Mouse (Mus musculus) spleen, postnatal 14 days (tissue): Measurements from ENCODE around the gene Trim45.

Source experiments
- DNase-seq, 2 experiments: peaks; one replicate each; pipeline ENCODE4 v3.0.0; 2021 to 2022; ENCODE audit warnings: low spot score in 2 of 2

Gene Trim45

DNA sequence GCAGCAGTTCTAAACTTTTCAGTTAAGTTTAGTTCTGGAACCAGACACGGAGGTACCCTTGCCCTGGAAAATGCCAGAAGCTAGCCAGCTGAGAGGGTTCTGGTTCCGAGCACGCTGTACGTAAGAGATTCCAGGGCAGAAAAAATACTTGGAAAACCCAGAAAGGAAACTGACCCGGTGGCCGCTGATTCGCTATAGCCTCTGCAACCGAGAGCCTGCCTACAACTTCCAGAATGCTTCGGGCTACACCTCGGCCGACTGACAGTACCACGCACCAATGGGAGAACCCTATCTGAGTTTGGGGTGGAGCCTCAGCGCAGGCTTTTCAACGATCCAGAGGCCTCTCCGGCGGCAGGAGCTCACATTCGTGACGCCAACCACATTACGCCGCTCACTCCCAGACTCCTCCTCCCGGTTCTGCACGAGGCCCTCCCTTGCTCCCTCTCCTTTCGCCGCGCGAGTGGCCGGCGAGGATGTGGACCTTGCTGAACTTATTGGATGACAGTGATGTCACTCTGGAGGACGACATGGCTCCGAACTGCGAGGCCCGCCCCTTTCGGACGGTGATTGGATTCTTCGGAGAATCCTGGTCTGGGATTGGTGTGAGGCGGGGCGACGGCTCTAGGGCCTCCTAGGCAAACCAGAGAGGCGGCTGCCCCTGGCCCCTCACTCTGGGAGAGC is at the start of gene Trim45:
Trim45 (plus strand) TSS at position 378 of the 681 bp plus-strand sequence.
- peak; percentile 89 for DNase-seq

DNA sequence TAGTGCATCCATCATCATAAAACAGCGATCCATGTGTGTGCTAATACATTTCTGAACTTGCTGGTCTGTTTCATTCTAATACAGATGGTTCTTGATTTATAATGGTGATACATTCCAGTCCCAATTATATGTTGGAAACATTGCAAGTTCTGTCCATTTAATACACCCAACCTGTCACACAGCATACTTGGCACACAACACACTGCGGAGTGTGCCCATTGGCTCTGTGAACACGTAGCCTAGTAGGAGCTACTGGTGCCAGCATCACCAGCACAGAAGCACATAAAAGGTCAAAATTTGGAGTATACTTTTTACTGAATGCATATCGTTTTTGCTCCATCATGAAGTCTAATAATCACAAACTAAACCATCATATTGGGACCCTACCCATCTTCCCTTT is 44.9 kb upstream of the Trim45 start:
- no peak for DNase-seq

DNA sequence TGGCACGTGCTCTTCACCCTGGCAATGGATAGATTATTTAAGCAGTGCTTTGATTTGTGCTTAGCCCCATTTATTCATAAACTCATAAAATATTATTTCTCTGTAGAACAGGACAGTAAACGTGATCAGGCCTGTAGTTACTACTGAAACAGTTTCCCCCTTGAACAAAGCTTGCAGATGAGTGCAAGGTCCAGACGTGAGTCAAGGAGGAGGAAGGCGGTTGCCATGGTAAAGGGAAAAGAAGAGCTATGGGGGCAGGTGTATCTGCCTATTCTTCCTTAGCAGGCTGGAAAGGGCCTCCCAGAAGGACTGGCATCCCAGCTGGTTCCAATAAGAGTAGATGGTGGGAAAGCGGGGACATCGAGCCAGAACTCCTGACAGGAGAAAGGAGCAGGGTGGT is 40.6 kb upstream of the Trim45 start:
- no peak for DNase-seq

DNA sequence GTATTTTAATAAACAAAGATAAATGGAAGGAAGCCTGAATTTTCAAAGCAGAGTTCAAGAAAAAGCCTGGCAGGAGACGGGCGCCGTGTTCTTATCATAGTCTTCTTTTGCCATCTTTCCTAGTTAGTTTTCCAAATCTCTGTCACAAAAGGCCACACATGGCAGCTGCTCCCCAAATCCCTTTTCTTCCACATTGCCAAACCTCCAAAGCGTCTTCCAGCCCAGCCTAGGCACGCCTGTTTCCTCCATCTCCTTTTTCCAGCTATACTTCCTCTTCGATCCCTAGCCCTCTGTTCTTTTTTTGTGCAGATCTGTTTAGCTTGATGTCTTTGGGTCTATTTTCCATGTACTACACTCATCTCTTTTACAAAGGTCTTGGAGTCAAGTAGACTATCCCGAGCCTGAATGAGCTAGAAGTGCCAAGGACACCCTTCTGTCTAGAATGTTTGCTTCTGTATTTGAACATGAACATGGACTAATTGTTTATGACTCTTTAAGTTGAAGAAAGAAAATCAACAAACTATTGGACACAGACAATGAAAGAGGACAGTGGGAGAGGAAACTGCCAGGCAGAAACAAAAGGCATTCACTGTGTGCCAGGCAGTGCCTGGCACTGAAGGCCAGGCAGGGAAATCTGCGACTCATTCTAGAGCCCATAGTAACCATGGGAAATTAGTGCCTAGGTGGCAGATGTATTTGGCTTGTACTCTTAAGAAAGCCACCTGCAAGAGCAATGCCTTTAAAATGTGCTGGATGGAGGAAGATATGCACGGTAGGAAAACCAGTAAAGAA is 40.0 kb upstream of the Trim45 start:
- no peak for DNase-seq

DNA sequence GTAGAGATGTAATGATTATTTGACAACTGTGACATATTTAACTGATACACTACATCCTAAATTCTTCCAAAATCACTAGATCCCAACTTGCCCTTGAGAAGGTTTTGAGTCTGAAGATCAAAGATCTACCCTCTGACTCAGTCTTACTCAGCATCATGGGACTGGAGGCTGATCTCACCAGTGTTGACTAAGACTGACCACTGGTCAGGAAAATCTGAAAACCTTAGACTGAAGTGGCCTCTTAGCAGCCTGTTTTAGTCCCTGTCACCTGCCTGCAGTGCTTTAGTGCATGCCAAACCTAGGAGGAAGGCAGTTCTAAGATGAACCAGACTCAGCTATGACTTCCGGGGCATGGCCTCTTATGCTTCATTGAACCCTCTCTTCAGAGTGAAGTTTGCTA is 32.8 kb upstream of the Trim45 start:
- DNase-seq, result no peak

DNA sequence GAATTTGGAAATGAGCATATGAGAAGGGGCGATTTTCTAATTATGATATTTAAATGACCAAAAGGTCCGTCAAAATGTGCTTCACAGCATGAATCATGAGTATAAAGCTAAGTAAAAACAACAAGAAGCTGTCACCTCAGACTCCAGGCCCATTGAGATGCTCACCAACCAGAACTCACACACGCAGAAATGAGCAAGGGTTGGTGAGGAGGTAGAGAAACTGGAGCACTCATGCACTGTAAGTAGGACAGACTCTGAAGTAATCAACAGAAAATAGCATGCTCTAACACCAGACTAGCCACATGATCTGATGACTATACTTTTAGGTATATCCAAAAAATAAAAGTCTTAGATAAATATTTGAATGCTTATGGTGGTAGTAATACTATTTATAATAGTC is 31.6 kb upstream of the Trim45 start:
- DNase-seq, result no peak

DNA sequence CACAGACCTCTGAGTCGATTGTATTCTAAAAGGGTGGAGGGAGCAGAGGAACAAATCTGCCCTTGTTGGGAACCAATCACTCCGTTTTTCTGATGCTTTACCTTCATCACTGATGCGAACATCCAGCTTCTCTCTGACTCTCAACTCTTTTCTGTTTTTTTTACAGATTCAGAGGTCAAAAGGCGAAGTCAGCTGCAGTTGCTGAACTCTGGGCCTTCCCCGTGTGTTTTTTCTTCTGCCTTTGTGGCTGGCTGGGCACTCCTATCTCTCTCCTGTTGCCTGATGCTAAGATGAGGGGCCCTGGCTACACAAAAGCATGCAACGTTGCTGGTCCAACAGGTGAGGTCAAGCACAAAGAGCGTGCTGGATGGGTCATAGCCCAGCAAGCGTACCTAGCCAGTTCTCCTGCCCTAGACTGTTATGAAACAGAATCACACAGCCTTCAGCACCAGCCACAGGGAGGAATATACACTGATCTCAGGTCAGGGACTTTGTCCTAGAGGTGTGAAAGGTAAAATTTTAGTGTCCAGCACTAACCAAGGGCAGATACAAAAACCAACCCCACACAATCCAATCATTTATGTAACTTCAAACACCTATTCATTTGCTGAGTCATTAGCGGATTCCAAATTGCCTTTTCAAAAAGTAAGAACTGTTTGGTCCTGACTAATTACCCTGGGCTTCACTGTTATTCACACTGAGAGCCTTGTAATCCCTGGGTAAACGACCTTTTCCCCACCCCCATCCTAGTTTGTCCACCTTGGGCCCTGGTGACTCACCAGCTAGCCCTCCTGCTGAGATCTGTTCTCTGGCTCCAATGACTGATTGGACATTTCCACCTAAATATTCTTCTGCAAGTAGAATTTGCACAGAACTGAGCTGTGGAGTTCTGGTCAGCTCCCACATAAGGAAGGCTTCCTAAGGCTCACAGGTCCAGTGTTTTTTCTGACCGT is 29.3 kb upstream of the Trim45 start:
- no peak for DNase-seq

DNA sequence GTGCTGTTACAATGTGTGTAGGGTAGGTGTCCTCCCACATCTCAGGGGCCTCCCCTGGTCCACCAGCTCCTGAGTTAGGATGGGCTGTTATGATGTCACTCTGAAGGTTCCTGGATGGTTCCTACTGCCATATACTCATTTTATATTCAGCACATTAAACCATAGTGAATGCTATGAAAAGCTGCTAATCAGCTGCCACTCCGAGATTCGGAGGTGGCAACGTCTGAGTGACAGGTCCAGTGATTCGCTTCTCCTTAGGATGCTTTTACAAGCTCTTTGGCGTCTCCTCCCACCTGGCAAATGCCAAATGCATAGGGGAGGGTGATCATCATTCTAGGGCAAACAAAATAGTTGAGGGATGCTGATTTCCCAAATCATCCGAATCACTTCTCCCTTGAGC is 26.5 kb upstream of the Trim45 start:
- no peak for DNase-seq

DNA sequence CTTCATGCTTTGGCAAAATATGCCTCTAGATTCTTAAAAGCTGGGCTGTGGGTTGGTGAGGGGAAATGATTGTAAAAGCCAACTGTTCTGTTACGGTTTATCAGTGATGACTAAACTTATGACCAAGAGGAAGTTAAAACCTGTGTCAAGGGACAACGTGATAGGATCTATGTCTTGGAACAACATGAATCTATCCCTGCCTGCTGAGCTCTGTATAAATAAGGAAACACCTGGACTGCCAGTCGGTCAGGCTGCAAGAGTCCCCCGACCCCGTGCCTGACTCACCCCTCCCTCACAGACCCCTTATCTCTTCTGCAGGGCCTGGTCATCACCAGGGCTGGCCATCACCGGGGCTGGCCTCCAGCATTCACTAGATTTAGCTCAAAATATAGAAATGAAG is 15.9 kb upstream of the Trim45 start:
- DNase-seq, result no peak

DNA sequence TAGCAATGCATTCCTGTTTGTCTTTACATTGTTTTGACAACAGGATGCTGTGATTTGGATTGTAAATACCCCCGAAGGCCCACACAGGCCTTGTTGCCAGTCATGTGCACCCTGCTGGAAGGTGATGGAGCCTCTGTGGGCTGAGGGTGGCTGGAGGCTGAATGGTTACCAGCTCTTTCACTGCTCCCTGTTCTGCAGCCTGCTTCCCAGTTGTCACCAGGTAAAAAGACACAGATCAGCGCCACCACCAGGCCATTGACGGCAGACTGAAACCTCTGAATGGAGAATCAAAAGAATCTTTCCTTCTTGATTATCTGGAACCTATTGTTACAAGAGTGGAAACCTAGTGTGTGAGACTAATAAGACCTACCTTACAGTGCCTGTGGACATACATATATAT is 15.1 kb upstream of the Trim45 start:
- no peak for DNase-seq

DNA sequence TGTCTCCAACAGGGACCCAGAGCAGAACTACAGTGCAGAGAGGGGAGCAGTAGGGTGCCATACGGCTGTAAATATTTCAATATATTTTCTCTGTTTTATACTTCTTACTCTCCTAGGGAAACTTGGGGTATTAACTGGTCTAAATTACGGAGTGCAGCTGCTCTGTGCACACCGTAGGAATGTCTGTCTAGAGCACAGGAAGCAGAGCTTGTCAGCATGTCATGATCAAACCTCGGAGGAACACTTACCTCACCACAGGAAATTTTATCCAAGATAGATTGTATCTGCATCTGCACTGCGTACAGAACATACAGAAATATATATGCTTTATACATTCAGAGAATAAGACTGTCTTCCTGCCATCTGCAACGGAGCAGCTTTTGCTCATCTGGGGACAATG is 13.4 kb upstream of the Trim45 start:
- no peak for DNase-seq

DNA sequence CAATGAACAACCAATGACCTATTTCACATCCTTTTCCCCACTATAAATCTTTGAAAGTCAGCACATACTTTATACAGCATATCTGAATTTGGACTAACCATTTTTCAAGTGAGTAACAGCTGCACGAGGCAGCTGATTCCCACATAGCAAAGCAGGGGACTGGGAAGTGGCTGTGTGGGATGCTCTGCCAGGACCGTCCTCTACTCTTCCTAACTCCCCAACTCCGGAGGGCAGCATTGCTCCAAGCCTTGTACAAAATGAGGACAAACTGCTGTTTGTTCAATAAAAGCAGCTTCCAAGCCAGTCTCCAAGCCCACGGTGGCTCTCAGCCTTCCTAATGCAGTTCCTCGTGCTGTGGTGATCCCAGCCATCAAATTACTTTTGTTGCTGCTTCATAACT is 11.4 kb upstream of the Trim45 start:
- DNase-seq, result no peak

DNA sequence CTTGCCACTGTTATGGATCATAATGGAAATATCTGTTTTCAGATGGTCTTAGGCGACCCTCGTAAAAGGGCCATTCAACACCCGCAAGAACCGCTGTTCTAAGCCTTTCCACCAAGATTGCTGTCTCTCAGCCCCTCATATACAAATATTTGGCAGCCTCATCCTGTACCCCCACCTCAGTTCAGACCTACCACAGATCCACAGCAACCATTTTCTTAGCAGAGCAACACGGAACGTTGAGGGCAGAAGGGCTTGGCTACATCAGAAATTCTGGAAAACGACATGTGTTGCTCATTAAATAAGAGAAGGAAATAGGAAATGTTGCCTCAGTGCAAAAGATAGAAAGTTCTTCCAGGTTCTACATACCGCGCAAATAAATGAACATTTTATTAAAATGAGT is 11.0 kb upstream of the Trim45 start:
- DNase-seq, result no peak

DNA sequence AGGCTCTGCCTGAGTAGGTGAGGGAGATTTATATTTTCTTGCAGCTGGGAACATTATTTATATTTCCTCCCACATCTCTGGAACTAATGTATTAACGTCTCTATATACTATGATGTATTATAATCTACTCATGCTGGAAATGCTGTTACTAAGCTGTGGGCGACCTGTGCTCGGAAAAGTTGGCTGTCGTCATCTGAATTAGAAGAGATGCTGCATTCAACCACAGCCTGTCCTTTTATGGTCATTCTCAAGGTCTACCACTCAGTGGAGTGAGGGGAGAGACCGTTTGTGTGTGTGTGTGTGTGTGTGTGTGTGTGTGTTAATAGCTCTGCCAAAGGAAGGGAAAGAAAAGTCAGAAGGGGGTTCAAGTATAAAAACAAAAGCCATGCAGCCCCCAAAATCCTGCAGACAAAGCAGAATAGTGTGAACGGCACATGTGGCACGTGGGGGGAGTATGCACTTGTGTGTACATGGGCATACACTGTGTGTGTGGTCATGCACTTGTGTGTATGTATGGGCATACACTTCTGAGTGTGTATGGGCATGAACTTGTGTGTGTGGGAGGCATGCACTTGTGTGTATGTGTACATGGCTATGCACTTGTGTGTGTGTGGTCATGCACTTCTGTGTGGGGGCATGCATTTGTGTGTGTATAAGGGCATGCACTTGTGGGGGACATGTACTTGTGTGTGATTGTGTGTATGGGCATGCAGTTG is 10.3 kb upstream of the Trim45 start:
- DNase-seq, result no peak

DNA sequence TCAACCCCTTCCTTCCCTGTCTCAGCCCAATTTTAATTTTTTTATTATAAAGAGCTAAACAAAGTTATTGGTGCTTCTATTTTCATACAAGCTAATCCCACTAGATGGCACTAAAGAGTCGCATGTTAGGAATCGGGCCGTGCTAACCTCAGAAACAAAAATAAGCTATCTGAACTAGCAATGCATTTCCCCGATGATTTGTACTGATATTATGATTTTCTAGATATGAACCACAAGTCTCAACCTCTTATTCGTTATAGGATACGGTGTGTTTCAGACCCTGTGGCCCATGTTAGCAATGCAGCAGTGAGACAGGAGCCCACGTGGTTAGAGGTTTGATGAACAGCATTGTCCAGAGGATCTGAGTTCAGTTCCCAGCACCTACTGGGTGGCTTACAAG is 5.2 kb upstream of the Trim45 start:
- DNase-seq, result no peak

DNA sequence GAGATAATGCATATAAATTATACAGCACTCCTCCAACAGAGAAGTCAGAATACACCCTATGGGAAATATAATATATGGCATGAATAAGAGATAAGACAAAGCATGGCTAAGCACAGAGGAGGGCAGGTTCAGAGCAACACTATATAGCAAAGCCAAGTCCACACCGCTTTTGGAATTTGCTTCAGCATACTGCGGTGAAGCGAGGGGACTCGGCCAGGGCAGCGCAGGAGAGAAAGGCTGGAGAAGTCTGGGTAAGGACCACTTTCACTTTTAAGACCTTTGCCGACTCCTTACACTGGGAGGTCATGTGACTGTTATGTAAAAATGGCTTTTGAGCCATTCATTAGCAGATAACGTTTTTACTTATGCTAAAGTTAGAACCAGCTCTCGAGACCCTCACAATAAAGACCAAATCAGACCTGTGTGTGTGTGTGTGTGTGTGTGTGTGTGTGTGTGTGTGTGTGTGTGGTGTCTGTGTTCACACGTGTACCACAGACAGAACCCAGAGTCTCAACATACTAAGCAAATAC is 1.3 kb upstream of the Trim45 start:
- DNase-seq, result no peak

DNA sequence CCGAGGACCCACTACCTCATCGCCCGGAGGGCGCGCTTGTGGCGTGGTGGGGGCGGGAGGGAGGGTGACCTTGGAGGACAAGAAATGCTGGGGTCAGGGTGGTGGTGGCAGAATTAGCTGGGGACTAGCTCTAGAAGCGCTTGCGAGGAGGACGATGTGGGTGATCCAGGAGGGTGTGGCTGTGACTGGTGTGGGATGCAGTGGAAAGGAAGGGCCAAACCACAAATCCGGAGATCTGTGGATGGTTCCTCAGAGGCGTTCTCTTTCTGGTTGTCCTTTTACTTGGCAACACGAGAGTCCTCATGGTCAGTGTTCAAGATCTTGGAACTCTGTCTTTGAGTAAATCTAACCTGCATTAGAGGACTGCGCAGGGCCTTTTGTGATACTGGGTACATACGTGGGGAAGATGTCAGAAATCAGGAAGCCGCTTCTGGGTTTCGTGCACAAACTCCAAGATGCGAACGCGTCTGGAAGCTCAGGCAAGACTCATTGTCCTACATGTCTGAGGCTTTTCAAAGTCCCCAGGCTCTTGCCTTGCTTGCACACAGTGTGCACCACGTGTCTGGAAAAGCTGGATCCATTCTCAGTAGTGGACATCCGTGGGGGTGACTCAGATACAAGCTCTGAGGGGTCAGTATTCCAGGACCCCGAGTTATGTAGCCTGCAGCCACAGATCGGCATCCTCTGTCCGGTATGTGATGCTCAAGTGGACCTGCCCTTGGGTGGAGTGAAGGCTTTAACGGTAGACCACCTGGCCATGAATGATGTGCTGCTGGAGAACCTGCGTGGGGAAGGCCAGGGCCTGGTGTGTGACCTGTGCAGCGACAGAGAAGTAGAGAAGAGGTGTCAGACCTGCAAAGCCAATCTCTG is 739 bp downstream of the Trim45 start:
- DNase-seq, result no peak

DNA sequence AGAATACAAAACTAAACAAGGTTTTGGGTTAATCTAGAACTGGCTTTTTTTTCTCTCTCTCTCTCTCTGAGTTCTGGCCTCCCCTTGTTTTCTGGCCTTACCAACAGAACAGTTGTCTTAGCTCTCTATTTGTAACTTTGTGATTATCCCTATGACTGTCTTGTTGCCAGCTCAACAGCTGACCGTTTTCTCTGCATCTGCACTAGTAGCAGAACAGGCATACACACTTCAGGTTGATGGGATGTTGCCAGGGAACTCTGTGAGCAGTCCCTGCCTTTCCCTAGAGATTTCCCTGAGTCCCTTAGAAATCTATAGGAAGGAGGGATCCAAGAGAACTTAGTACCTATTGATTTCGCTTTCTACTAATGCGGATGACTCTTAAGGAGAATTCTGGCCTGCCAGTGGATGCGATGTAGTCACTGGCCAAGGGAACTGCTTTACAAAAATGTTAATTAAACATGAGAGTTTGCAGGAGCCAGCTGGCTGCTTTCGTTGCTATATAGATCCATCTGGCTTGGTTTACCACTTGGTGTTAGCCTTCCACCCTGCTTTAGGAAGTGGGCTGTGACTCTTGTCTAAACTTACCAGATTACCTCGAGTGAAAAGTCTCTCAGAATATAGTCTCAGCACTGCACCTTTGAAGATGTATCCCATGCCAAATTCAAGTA is 2.2 kb downstream of the Trim45 start:
- no peak for DNase-seq

DNA sequence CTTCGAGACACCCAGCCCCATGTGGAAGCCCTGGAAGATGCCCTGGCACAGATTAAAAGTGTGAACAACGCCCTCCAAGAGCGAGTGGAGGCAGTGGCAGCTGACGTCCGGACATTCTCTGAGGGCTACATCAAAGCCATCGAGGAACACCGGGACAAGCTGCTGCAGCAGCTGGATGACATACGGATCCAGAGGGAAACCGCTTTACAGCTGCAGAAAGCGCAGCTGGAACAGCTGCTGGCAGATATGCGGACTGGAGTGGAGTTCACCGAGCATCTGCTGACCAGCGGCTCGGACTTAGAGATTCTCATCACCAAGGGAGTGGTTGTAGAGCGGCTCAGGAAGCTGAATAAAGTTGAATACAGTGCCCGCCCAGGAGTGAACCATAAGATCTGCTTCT is 3.2 kb downstream of the Trim45 start:
- no peak for DNase-seq
